Mouse (Mus musculus) kidney, postnatal 10 days (tissue): ENCODE measurements at regions not wholly inside any gene's neighbourhood (a gene's known extent, or its start where the extent isn't known, plus 50 kb on each side); places are given as distances from the start of the nearest gene placed in this dataset.
A peak's percentile ranks its signal among the peaks of the same experiment; 100 is the strongest.

Source experiments
- DNase-seq: peaks from one replicate; pipeline ENCODE4 v3.0.0; 2021; ENCODE audit warnings: mixed read lengths

DNA sequence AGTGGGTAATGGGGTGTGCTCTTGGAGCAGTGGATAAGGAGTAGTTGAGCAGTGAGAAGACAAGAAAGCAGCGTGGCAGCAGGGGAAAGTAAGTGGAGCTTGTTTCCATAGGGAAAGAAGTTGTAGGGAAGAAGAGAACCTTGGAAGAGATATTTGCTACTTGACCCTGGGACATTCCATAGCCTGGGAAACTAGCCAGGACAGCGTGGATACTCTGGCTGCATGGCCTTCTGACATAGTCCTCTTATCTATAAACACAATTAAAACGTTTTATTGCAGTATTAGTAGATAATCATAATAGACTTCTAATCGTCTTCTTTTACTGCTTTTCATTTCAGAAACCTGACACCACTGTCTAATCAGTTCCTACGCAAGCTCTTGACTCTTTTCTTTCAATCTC, 207.4 kb upstream of the Gm6812 start:
- peak; percentile 5 for DNase-seq
